Mouse (Mus musculus) kidney, embryonic 15.5 days (tissue): ENCODE results near the gene Bola1. TPM values are rescaled to one million over a fixed set of nuclear protein-coding genes. Genes with fewer than 3 reads are reported as not detected.
"Not testable (repeated sequence)": the region's sequence is repeated elsewhere in the genome, so short reads cannot be mapped to it uniquely, and the experiment has no call there.

ENCODE experiments used
- ATAC-seq: fragments of 200-750 bp; cut with Nextera tagmentation; replicated peaks from 2 replicates; pipeline ENCODE4 v1.8.0; 2017; ENCODE audit warnings: moderate TSS enrichment; ENCODE audit not compliant: low FRiP score
- H3K27ac ChIP-seq: fragments of 300-500 bp; sonication (generic); 2 replicates; pipeline ENCODE4 v1.5.1; 2015; ENCODE audit warnings: mild to moderate bottlenecking, inconsistent platforms
- H3K27me3 ChIP-seq: fragments of 300-500 bp; sonication (generic); 2 replicates; pipeline ENCODE4 v1.6.1; 2015; ENCODE audit warnings: inconsistent platforms
- H3K36me3 ChIP-seq: fragments of 300-500 bp; sonication (generic); 2 replicates; pipeline ENCODE4 v1.6.1; 2015; ENCODE audit warnings: inconsistent platforms
- H3K4me1 ChIP-seq: fragments of 300-500 bp; sonication (generic); 2 replicates; pipeline ENCODE4 v1.6.1; 2015; ENCODE audit warnings: inconsistent platforms
- H3K4me2 ChIP-seq: fragments of 300-500 bp; sonication (generic); 2 replicates; pipeline ENCODE4 v1.6.1; 2015; ENCODE audit warnings: moderate library complexity, mild to moderate bottlenecking, inconsistent platforms
- H3K4me3 ChIP-seq: fragments of 300-500 bp; sonication (generic); replicated peaks from 2 replicates; pipeline ENCODE4 v1.5.1; 2015; ENCODE audit warnings: mild to moderate bottlenecking, inconsistent platforms
- H3K9ac ChIP-seq: fragments of 300-500 bp; sonication (generic); 2 replicates; pipeline ENCODE4 v1.6.1; 2015; ENCODE audit warnings: mild to moderate bottlenecking, inconsistent platforms
- H3K9me3 ChIP-seq: fragments of 300-500 bp; sonication (generic); replicated peaks from 2 replicates; pipeline ENCODE4 v1.6.1; 2016; ENCODE audit warnings: inconsistent platforms
- WGBS: fragments of 180-500 bp; shearing (Covaris S2); methylation state at CpG from one replicate; pipeline ENCODE4 v1.1.7; 2015; ENCODE audit warnings: mixed read lengths; 5-methylcytosine and 5-hydroxymethylcytosine counted together
- polyA plus RNA-seq: library from polyadenylated mRNA; unstranded; fragments of >200 nt; fragmentation: Nextera tagmentation; extraction: Ambion mirVana; gene quantifications from 2 replicates; pipeline ENCODE4 v1.2.1, GENCODE M21; 2015

The Bola1 gene
- polyA plus RNA-seq, 1 experiment from 2014 or later: 55.2 TPM

DNA sequence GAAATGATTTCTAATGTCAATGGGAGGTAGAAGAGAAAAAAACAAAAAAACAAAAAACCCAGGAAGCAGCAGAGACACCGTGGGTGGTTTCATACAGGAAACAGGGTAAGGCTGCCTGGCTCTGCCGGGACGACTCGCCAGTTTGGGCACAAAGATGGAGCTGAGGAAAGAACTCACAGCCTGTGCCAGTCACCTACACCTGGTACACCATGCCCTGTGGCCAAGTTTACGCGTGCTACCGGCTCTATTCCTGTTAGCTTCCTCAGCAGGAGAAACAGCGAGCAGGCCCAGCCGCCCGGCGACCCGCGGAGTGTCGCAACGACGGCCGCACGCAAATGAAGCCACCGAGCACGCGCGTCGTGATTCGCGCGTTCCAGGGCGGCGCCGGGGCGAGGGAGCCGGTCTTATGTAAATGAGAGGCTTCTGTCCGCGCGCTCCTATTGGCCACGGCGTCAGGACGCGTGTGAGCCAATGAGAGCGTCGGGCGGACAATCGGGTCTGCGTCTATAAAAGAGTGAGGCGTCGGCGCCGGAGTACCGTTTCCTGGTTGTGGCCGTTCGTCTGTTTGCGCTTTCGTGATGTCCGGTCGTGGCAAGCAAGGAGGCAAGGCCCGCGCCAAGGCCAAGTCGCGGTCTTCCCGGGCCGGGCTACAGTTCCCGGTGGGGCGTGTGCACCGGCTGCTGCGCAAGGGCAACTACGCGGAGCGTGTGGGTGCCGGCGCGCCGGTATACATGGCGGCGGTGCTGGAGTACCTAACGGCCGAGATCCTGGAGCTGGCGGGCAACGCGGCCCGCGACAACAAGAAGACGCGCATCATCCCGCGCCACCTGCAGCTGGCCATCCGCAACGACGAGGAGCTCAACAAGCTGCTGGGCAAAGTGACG is 25.7 kb upstream of the Bola1 start, which contains the start of gene Hist2h2aa1:
Gene Hist2h2aa1 (plus strand): TSS at position 495 of the 884 bp plus-strand sequence.
- not testable (repeated sequence) for H3K36me3 ChIP-seq, H3K27me3 ChIP-seq, H3K9me3 ChIP-seq
- Histone ChIP-seq H3K4me1 (peaks cover 44% of the 10 kb centered on the region), H3K27ac (peak within 1 kb of the TSS; percentile 100), H3K9ac (peak within 1 kb of the TSS; percentile 67), H3K4me2 (peak within 1 kb of the TSS; percentile 66), H3K4me3 (peak within 1 kb of the TSS; percentile 54)
- WGBS: under 1% methylated on average over 31 of the region's 88 CpGs
- peak; percentile 91 for ATAC-seq

DNA sequence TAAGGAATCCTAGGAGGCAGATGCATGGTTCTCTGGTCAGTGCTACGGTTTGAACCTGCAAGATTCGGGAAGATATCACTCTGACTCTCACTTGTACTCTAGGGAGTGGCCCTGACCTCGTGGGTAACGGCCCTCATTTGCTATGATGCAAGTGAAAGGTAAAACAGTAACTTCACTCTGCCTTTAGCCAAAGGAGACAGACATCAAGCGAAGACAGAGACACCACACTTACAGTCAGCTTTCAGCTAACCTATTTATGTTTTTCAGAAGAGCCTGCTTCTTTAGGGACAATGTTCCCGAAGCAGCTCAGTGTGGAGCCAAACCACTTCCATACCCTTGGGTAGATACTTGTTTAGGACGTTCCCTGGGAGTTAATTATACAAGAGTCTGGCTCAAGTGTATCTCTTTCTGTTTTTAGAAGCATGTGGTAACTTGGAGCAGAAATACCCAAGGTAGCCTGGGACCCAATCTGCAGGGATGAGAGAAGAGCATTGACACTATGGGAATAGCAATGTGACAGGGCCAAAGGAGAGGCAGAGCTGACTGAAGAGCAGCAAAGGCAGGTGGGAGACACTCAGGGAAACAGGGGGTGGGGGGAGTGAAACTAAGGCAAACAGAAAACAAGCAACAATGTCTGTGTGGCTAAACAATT is 24.5 kb upstream of the Bola1 start:
- peak overlapping the region; percentile 66 for H3K4me2 ChIP-seq
- H3K4me3 ChIP-seq: 0 out of 2 replicates have a peak overlapping the region, but pooled peaks have one; percentile 54
- WGBS: 73% methylated on average over 7 of the region's 7 CpGs
- ATAC-seq: no peak
- peak overlapping the region; percentile 100 for H3K27ac ChIP-seq
- peaks cover 35% of the 10 kb centered on the region for H3K4me1 ChIP-seq
- no peaks in the 10 kb centered on the region for H3K36me3 ChIP-seq
- H3K9ac ChIP-seq: peak overlapping the region; percentile 67; the same call in 1 of the 2 replicates
- H3K27me3 ChIP-seq: no peaks in the 10 kb centered on the region
- no peaks in the 10 kb centered on the region for H3K9me3 ChIP-seq

DNA sequence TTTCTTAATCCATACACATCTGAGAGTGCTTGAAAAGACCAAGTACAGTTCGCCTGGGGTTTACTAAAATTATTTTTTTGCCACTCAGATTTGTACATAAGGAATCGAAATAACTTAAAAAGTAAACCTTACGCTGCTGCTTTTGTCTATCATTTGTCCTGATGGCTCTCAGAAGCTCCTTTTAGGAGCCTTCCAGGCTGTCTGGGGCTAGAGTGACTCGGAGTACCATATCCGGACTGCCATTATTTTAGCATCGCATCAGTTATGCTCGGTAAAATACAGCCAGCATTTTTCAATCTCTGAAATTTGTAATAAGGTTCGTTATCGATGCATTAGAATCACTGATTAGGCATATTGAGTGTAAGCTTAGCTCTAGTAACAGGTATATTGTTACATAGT is 21.3 kb upstream of the Bola1 start:
- Histone ChIP-seq H3K9me3 (no peaks in the 10 kb centered on the region), H3K27me3 (no peaks in the 10 kb centered on the region), H3K36me3 (no peaks in the 10 kb centered on the region), H3K27ac (peak overlapping the region; percentile 91), H3K4me2 (peak overlapping the region; percentile 49), H3K4me3 (peak overlapping the region; percentile 22), H3K4me1 (peaks cover 43% of the 10 kb centered on the region), H3K9ac (peak overlapping the region; percentile 40)
- WGBS: 78% methylated on average over 9 of the region's 9 CpGs
- no peak for ATAC-seq

DNA sequence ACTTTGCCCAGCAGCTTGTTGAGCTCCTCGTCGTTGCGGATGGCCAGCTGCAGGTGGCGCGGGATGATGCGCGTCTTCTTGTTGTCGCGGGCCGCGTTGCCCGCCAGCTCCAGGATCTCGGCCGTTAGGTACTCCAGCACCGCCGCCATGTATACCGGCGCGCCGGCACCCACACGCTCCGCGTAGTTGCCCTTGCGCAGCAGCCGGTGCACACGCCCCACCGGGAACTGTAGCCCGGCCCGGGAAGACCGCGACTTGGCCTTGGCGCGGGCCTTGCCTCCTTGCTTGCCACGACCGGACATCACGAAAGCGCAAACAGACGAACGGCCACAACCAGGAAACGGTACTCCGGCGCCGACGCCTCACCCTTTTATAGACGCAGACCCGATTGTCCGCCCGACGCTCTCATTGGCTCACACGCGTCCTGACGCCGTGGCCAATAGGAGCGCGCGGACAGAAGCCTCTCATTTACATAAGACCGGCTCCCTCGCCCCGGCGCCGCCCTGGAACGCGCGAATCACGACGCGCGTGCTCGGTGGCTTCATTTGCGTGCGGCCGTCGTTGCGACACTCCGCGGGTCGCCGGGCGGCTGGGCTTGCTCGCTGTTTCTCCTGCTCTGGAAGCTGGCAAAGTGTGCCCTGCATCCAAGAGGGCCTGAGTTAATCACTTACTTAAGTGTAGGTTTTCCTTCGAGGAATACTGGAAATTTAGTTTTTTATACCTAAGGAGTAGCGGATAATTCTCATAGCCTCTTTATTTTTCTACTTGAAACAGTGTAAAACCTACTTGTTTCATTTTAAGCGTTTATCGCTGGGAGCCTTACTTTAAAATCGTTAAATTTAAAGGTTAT is 20.7 kb upstream of the Bola1 start, which contains the start of gene Hist2h2aa2:
Gene Hist2h2aa2 (minus strand): TSS at position 328 of the 850 bp plus-strand sequence.
- Histone ChIP-seq H3K4me2 (peak within 1 kb of the TSS; percentile 49), H3K9ac (peak within 1 kb of the TSS; percentile 40), H3K4me3 (peak within 1 kb of the TSS; percentile 37), H3K4me1 (peaks cover 43% of the 10 kb centered on the region), H3K27ac (peak within 1 kb of the TSS; percentile 91)
- ATAC-seq: peak; percentile 89
- H3K9me3 ChIP-seq, H3K36me3 ChIP-seq, H3K27me3 ChIP-seq: not testable (repeated sequence)
- 5% methylated on average over 31 of the region's 85 CpGs for WGBS

DNA sequence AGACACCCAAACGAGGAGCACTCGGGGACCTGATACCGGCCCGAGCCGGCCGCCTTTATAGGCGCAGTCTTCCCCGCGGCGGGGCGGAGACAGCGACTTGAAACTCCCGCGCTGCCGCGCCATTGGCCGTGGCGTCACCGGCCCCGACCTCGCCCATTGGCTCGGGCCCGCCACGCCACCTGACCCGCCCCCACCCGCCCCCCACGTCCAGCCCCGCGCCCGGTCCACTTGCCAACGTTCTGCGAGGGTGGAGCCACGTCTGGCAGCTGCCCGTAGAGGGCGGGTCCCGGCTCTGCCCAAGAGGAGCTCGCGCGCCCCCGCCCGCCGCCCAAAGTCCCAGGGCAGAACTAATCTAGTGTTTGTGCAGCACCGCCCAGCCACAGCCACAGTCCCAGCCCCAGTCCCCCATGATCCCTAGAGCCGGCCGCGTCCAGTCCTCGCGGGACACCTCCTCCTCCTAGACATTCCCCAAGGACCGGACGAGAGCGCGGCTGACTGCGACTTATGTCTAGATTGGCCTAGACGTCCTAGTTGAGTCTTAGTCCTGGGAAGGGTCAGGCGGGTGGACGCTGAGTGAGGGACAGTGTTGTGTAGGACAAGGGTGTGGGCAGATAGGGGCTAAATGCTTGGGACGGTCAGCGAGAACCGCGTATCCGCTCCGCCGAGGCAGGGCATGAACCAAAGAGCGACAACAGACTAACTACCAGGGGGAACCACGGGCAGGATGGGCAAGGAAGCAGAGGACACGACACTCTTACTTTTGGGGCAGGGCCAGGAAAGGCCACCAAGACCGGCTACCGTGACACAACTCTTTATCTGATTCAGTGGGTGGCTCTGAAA is 19.7 kb upstream of the Bola1 start, which contains the start of gene Hist2h3c2:
Gene Hist2h3c2 (minus strand): TSS at position 174 of the 840 bp plus-strand sequence.
- H3K27ac ChIP-seq: peak within 1 kb of the TSS; percentile 91
- H3K27me3 ChIP-seq, H3K9me3 ChIP-seq, H3K36me3 ChIP-seq: not testable (repeated sequence)
- H3K4me2 ChIP-seq: peak within 1 kb of the TSS; percentile 56
- WGBS: 0% methylated on average over 26 of the region's 68 CpGs
- H3K4me1 ChIP-seq: peaks cover 37% of the 10 kb centered on the region
- H3K4me3 ChIP-seq: peak within 1 kb of the TSS; percentile 53
- ATAC-seq: peak; percentile 94
- peak within 1 kb of the TSS; percentile 67 for H3K9ac ChIP-seq

DNA sequence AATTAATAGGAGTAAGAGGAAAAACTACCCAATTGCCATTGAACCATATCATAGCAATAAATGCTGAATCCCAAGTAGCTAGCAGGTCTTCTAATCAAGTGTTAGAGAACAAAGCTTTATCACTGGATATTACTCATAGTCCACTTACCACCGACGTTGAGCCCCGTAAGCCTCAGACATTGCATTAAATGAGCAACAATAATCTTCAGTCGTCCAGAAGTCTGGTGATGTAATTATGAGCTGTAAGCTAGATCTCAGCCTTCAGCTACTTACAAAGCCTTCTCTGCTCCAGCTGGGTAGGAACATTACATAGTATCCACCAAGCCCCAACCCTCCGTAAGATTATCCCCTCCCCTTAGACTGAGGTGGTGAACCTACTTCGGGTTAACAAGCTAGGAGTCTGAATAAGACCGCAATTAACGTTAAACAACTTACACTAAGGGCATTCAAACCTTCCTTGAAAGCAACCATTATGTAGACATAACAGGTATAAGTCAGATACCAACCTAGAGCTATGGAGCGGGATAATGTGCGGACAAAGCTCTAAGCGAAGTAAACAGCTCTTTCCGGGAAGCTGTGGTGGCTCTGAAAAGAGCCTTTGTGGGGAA is 18.5 kb upstream of the Bola1 start:
- WGBS: 0% methylated on average over 12 of the region's 12 CpGs
- H3K9me3 ChIP-seq: no peaks in the 10 kb centered on the region
- no peaks in the 10 kb centered on the region for H3K36me3 ChIP-seq
- ATAC-seq: no peak
- no peaks in the 10 kb centered on the region for H3K27me3 ChIP-seq
- H3K4me3 ChIP-seq: peak overlapping the region; percentile 53
- peak overlapping the region; percentile 67 for H3K9ac ChIP-seq
- peak overlapping the region; percentile 91 for H3K27ac ChIP-seq
- H3K4me1 ChIP-seq: peaks cover 27% of the 10 kb centered on the region
- H3K4me2 ChIP-seq: peak overlapping the region; percentile 56

DNA sequence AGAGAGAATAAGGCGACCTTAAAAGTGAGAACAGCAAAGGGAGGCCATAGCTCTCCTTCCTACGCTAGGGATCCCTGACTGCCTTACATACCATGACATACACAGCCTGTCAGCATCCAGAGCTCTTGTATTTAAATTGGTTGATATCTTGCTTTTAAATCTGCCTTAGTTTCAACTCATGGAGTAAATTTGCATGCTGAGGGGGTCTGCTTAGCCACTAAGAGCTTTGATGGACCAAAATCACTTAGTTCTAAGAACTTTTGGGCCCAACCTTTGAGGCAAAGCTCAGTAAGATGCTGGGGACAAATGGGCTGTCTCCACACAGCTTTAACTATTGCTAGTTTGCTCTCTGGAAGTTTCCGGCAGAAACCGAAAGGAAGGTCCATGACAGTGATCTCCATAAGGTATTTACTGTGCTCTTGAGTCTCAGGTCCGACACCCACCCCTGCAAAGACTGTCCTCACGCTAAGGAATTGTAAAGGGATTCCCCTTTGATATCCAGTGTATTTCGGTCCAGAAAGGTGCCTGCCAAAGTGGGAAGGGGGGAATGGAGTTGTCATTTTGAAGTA is 17.9 kb upstream of the Bola1 start:
- Histone ChIP-seq H3K9ac (peak overlapping the region; percentile 67), H3K4me1 (peaks cover 27% of the 10 kb centered on the region), H3K4me2 (peak overlapping the region; percentile 56), H3K36me3 (no peaks in the 10 kb centered on the region), H3K9me3 (no peaks in the 10 kb centered on the region), H3K27me3 (no peaks in the 10 kb centered on the region), H3K4me3 (peak overlapping the region; percentile 53), H3K27ac (peak overlapping the region; percentile 91)
- 16% methylated on average over 7 of the region's 7 CpGs for WGBS
- no peak for ATAC-seq

DNA sequence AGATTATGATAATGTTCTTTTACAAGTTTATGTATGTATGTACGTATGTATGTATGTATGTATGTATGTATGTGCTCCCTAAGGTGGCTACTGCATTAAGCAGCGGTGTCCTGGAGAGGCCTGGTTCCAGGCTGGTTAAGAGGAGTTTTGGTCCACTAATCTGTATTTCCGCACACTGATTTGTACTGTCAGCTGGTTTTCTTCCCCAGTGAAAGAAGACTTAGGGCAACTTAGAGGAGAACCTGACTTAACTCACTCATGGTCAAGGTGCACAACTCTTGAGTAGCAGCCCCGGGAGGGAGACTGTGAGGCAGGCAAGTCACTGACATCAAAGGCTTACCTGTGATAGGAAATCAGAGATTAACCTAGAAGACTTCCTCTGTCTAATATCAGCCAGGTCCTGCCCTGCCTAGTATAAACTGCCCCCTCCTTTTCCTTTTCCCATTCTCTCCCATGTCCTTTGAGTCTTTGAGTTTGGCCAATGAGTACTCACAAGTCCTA is 17.4 kb upstream of the Bola1 start:
- Histone ChIP-seq H3K9ac (peak overlapping the region; percentile 67), H3K4me2 (peak overlapping the region; percentile 56), H3K27ac (peak overlapping the region; percentile 91), H3K9me3 (no peaks in the 10 kb centered on the region), H3K36me3 (no peaks in the 10 kb centered on the region), H3K4me3 (peak overlapping the region; percentile 53), H3K4me1 (peaks cover 27% of the 10 kb centered on the region), H3K27me3 (no peaks in the 10 kb centered on the region)
- WGBS: 69% methylated on average over 4 of the region's 4 CpGs
- no peak for ATAC-seq

DNA sequence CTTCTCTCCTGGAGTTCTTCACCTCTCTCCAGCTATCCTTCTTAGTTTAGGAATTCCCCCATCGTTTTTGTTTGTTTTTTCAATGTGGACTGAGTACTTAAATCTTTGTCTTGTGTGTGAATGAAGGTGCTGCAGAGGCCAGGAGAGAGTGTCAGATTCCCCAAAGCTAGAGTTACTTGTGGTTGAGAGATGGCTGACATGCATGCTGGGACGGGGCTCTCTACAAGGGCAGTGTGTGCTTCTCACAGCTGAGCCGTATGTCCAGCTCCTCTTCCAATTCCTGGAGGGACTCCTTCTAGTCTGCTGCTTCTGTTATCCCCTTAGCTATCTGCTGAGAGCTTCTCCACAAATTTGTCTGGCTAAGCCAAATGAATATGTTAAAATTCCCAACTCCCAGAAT is 16.3 kb upstream of the Bola1 start:
- Histone ChIP-seq H3K9me3 (no peaks in the 10 kb centered on the region), H3K4me3 (no peak overlapping the region), H3K9ac (no peak overlapping the region), H3K4me1 (peaks cover 26% of the 10 kb centered on the region), H3K27ac (peak overlapping the region; percentile 91; the same call in 1 of the 2 replicates), H3K27me3 (no peaks in the 10 kb centered on the region), H3K4me2 (peak overlapping the region; percentile 56; the same call in 1 of the 2 replicates), H3K36me3 (no peaks in the 10 kb centered on the region)
- no peak for ATAC-seq
- 39% methylated on average over 3 of the region's 3 CpGs for WGBS

DNA sequence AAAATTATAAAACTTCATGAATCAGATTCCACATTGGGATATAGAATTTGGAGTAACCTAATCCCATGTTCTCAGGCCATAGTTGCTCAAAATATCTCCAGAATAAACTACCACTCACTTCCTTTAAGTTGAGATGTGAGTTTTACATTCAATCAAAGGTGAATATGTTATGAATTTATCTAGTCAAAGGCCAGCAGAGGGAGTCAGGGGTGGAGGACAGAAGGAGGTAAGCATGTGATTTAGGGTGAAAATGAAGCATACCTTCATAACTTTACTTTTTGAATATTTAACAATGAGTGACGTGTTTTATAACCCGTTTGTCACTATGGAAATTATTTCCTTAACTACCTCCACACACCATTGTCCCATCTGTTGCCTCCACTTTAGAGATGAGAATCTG is 15.4 kb upstream of the Bola1 start:
- 88% methylated on average over 2 of the region's 2 CpGs for WGBS
- Histone ChIP-seq H3K9me3 (no peaks in the 10 kb centered on the region), H3K27me3 (no peaks in the 10 kb centered on the region), H3K9ac (no peak overlapping the region), H3K4me1 (peaks cover 24% of the 10 kb centered on the region), H3K36me3 (no peaks in the 10 kb centered on the region), H3K4me2 (no peak overlapping the region), H3K4me3 (no peak overlapping the region), H3K27ac (no peak overlapping the region)
- no peak for ATAC-seq
